Mouse (Mus musculus) embryonic facial prominence, embryonic 14.5 days (tissue): Measurements from ENCODE around the gene Krt1. TPM values are rescaled to one million over a fixed set of nuclear protein-coding genes. Genes with fewer than 3 reads are reported as not detected.

Experiments used
- ATAC-seq: fragments of 200-750 bp; cut with Nextera tagmentation; 2 replicates; pipeline ENCODE4 v1.8.0; 2017; ENCODE audit warnings: low read depth, moderate number of reproducible peaks, moderate TSS enrichment
- DNase-seq: peaks from one replicate; pipeline ENCODE4 v3.0.0-alpha.2; 2015; ENCODE audit warnings: low spot score
- H3K27ac ChIP-seq: fragments of 300-500 bp; sonication (generic); replicated peaks from 2 replicates; pipeline ENCODE4 v1.5.1; 2014; ENCODE audit warnings: low read depth, mild to moderate bottlenecking, low read length, moderate library complexity
- H3K27me3 ChIP-seq: fragments of 300-500 bp; sonication (generic); replicated peaks from 2 replicates; pipeline ENCODE4 v1.6.1; 2014; ENCODE audit warnings: low read length; ENCODE audit not compliant: control insufficient read depth, insufficient read depth
- H3K36me3 ChIP-seq: fragments of 300-500 bp; sonication (generic); 2 replicates; pipeline ENCODE4 v1.6.1; 2014; ENCODE audit warnings: low read length, mixed read lengths; ENCODE audit not compliant: control insufficient read depth, insufficient read depth
- H3K4me1 ChIP-seq: fragments of 300-500 bp; sonication (generic); 2 replicates; pipeline ENCODE4 v1.6.1; 2014; ENCODE audit warnings: antibody characterized with exemption, low read length; ENCODE audit not compliant: control insufficient read depth, insufficient read depth
- H3K4me2 ChIP-seq: fragments of 300-500 bp; sonication (generic); 2 replicates; pipeline ENCODE4 v1.6.1; 2014; ENCODE audit warnings: low read depth, mild to moderate bottlenecking, low read length, moderate library complexity, mixed read lengths
- H3K4me3 ChIP-seq: fragments of 300-500 bp; sonication (generic); 2 replicates; pipeline ENCODE4 v1.5.1; 2014; ENCODE audit warnings: low read depth, mild to moderate bottlenecking, low read length
- H3K9ac ChIP-seq: fragments of 300-500 bp; sonication (generic); 2 replicates; pipeline ENCODE4 v1.6.1; 2014; ENCODE audit warnings: low read depth, mild to moderate bottlenecking, low read length, moderate library complexity, mixed read lengths
- H3K9me3 ChIP-seq: fragments of 300-500 bp; sonication (generic); 2 replicates; pipeline ENCODE4 v1.6.1; 2016; ENCODE audit warnings: low read length; ENCODE audit not compliant: control insufficient read depth
- WGBS: fragments of 180-500 bp; shearing (Covaris S2); extraction: QIAGEN DNeasy Blood & Tissue Kit; methylation state at CpG from one replicate; pipeline ENCODE4 v1.1.7; 2014; 5-methylcytosine and 5-hydroxymethylcytosine counted together
- polyA plus RNA-seq: library from polyadenylated mRNA; unstranded; fragments of >200 nt; fragmentation: Nextera tagmentation; extraction: Ambion mirVana; gene quantifications from 2 replicates; pipeline ENCODE4 v1.2.1, GENCODE M21; 2014

Gene Krt1
- polyA plus RNA-seq, 1 experiment from 2014 or later: 111 TPM

DNA sequence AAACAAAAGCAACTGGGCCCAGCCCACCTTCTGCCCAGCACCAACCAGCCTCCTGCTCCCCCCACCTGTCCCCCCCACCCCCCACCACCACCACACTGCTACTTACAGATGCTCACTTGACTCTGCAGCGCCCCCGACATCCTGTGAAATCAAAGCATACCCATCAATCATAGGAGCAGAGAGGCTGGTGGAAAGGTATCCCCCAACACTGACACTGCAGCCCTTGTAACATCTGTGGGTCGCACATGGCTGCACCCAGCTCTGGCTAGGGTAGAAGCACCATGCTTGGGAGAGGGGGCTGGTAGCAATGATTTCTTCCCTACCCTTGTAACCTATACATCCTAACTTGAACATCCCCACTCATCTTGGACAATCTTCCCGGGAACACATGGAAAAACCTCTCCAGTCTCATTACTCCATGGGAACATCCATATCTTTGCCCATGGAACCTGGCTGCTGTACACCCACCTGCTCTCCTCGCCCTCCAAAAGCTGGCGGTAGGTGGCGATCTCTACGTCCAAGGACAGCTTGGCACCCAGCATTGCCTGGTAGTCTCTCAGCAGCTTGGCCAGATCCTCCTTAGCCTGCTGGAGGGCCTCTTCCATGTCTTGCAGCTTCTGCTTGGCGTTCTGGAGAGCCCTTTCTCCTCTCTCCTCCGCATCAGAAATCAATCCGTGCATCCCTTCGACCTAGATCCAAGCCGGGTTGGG is 10.0 kb upstream of the Krt1 start:
- DNase-seq (no peak), ATAC-seq (no peak)
- H3K4me3 ChIP-seq: peak overlapping the region; percentile 43; the same call in 1 of the 2 replicates
- WGBS: 48% methylated on average over 13 of the region's 13 CpGs
- H3K9ac ChIP-seq: peak overlapping the region; percentile 59; the same call in 1 of the 2 replicates
- H3K9me3 ChIP-seq: no peaks in the 10 kb centered on the region
- peak overlapping the region; percentile 80 for H3K4me2 ChIP-seq
- peaks cover 38% of the 10 kb centered on the region for H3K27me3 ChIP-seq
- 0 out of 2 replicates have a peak, but pooled peaks cover 3% of the 10 kb centered on the region for H3K4me1 ChIP-seq
- no peak overlapping the region for H3K27ac ChIP-seq
- no peaks in the 10 kb centered on the region for H3K36me3 ChIP-seq

DNA sequence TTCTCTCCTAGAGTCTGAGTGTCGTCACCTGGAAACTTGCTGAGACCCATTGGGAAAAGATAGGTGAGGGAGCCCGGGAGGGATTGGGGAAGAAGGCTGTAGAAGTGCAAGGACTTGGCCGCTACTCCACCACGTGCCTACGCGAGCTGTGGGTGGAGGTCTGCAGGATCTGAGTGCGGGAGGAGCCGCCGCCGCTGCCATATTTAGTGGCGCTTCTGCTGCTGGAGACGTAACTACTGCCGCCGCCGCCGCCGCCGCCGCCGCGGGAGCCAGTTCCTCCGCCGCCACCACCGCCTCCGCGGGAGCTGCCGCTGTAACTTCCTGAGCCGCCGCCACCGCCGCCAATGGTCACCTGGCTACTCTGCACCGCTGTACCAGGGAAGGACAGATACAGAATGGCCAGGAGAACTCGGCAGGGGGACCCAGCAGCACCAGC is 9.2 kb upstream of the Krt1 start:
- under 1% methylated on average over 15 of the region's 33 CpGs for WGBS
- 0 out of 2 replicates have a peak, but pooled peaks have one; percentile 11 for ATAC-seq
- peak overlapping the region; percentile 43 for H3K4me3 ChIP-seq
- peak overlapping the region; percentile 80 for H3K4me2 ChIP-seq
- no peaks in the 10 kb centered on the region for H3K36me3 ChIP-seq
- H3K9me3 ChIP-seq: no peaks in the 10 kb centered on the region
- peak; percentile 33 for DNase-seq
- H3K27me3 ChIP-seq: peaks cover 38% of the 10 kb centered on the region
- H3K4me1 ChIP-seq: peaks cover 3% of the 10 kb centered on the region; the same call in 1 of the 2 replicates
- H3K27ac ChIP-seq: 0 out of 2 replicates have a peak overlapping the region, but pooled peaks have one; percentile 36
- H3K9ac ChIP-seq: peak overlapping the region; percentile 59

DNA sequence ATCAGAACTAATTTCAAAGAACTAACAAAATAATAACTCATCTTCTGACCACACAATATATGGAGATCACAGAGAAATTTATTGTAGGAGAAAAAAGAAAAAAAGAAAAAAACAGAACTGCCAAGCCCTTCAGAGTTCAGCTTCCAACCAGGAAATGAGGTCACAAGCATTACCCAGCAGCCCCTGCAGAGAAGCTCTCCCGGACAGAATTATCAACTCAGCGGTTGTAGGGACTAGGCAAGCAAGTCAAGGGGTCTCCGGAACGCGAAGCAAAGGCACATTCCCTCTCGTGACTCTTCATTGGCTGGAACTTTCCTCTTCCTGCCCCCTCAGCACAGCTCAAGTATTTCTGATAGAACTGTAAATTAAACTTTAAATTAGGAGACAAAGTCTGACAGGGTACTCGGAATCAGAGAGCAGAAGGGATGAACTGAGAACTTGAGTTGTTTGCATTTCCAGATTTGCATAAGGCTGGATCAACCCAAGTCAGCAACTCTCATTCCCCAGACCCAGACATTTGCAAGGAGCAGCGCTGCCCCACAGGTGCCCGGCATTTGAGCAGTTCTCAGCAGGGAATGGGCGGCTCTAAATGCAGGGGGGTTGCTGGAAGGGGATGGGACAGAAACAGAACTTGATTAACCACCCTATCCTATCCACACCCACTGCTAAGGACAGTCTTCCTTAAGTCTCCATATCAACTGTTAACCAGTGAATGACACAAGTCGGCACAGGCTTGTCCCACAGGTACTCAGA is 8.3 kb upstream of the Krt1 start:
- no peak overlapping the region for H3K9ac ChIP-seq
- DNase-seq (no peak), ATAC-seq (no peak)
- H3K27me3 ChIP-seq: peaks cover 38% of the 10 kb centered on the region
- no peak overlapping the region for H3K27ac ChIP-seq
- H3K9me3 ChIP-seq: no peaks in the 10 kb centered on the region
- peak overlapping the region; percentile 80 for H3K4me2 ChIP-seq
- H3K4me3 ChIP-seq: no peak overlapping the region
- 11% methylated on average over 11 of the region's 11 CpGs for WGBS
- peaks cover 7% of the 10 kb centered on the region for H3K4me1 ChIP-seq
- no peaks in the 10 kb centered on the region for H3K36me3 ChIP-seq

DNA sequence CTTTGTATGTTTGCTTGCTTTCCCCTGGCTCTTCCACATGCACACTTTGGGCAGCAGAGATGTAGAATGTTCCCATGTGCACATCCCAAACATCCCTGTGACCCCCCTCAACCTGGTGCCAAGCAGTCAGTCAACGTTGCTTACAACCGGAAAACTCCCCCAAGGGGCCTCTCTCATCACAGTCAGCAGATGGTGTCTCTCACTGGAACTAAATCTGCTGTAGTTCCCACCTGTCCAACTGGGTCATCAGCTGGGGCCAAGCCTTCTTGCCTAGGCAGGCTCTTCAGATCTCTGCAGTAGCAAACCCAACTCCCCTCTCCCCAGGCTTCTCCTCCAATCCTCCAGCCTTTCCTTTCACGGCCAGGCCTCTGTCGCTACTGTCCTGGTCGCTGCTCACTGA is 6.1 kb upstream of the Krt1 start:
- Histone ChIP-seq H3K4me3 (no peak overlapping the region), H3K4me2 (no peak overlapping the region), H3K36me3 (no peaks in the 10 kb centered on the region), H3K27ac (no peak overlapping the region), H3K27me3 (peaks cover 46% of the 10 kb centered on the region), H3K9me3 (no peaks in the 10 kb centered on the region), H3K4me1 (peaks cover 13% of the 10 kb centered on the region), H3K9ac (no peak overlapping the region)
- DNase-seq (peak; percentile 34), ATAC-seq (no peak)
- 55% methylated on average over 5 of the region's 5 CpGs for WGBS

DNA sequence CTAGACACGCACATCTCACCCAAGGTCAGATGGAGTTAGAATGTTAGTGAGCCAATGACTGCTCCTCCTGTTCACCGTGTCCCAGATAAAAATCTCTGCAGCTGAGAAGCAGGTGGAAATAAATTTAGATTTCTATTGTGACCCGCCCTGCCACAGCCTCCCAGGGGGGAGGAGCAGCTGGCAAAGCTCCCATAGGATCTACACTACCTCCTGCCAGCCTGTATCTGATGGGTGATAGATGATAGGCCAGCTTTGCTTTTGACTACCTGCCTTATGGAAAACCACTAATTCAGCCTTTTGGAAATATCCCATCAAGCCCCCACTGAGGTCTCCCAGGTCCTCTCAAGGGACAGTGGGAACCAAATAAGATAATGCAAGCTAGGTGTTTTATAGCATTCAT is 5.1 kb upstream of the Krt1 start:
- Histone ChIP-seq H3K27ac (no peak overlapping the region), H3K27me3 (peaks cover 38% of the 10 kb centered on the region), H3K36me3 (no peaks in the 10 kb centered on the region), H3K9ac (no peak overlapping the region), H3K4me2 (no peak overlapping the region), H3K4me3 (no peak overlapping the region), H3K4me1 (peaks cover 13% of the 10 kb centered on the region), H3K9me3 (no peaks in the 10 kb centered on the region)
- WGBS: 63% methylated on average over 3 of the region's 3 CpGs
- ATAC-seq (no peak), DNase-seq (peak; percentile 19)

DNA sequence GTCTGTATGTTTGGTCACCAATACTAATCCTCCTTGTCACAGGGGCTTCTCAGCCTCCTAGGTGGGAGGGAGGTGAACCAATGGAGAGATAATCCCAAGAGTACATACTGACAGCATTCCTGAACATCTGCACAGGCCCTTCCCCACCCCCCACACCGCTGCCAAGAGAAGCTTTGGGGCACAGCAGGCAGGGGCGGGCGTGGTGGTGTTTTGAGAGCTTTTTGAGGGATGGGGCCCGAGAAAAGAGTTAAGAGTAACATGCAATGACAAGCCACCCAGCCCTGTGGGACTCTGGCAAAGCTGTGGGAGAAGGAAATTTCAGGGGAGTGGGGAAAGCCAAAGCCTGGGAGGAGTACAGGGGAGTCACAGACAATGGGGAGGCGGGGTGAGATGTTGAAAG is 3.7 kb upstream of the Krt1 start:
- DNase-seq (peak; percentile 82), ATAC-seq (peak; percentile 77)
- peaks cover 25% of the 10 kb centered on the region for H3K27me3 ChIP-seq
- no peak overlapping the region for H3K4me2 ChIP-seq
- H3K4me1 ChIP-seq: peaks cover 13% of the 10 kb centered on the region
- WGBS: 17% methylated on average over 5 of the region's 5 CpGs
- H3K4me3 ChIP-seq: no peak overlapping the region
- no peaks in the 10 kb centered on the region for H3K36me3 ChIP-seq
- no peak overlapping the region for H3K27ac ChIP-seq
- H3K9ac ChIP-seq: no peak overlapping the region
- H3K9me3 ChIP-seq: no peaks in the 10 kb centered on the region

DNA sequence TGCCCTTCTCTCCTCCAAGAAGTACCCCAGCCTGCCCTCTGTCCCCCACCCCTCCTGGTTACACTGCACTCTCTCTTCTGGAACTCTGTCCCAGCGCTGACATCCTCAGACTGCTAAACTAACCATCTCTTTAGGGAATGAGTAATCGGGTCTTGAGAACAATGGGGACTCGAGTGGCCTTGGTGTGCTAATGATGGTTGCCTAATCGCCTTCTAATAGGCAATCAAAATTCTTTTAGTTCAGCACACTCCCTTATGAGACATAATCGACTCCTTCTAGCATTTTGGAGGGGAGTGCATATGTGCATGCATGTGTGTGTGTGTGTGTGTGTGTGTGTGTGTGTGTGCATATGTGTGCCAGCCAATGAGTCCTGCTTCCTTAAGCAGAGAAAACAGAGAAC is 2.0 kb upstream of the Krt1 start:
- H3K4me2 ChIP-seq: no peak overlapping the region

DNA sequence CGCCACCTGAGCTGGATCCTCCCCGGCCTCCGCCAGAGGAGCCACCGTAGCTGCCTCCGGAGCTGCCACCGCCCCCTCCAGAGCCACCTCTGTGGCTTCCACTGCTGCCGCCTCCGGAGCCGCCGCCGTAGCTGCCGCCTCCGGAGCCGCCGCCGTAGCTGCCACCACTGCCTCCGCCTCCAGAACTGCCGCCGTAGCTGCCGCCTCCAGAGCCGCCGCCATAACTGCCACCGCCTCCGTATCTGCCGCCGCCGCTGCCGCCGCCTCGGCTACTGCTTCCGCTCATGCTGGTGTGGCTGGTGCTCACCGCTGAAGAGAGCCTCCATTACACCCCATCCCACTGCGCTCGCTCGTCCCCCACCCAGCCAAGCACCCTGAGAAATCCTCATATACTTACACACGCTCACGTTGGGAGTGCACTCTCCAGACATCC is 4.6 kb downstream of the Krt1 start:
- H3K9ac ChIP-seq: peak overlapping the region; percentile 70
- H3K27me3 ChIP-seq: peaks cover 15% of the 10 kb centered on the region; the same call in 1 of the 2 replicates
- peak overlapping the region; percentile 90 for H3K4me2 ChIP-seq
- 0% methylated on average over 10 of the region's 37 CpGs for WGBS
- DNase-seq (peak; percentile 36), ATAC-seq (peak; percentile 81)
- no peaks in the 10 kb centered on the region for H3K9me3 ChIP-seq
- H3K27ac ChIP-seq: peak overlapping the region; percentile 46; the same call in 1 of the 2 replicates
- H3K4me1 ChIP-seq: no peaks in the 10 kb centered on the region
- H3K36me3 ChIP-seq: no peaks in the 10 kb centered on the region
- peak overlapping the region; percentile 55 for H3K4me3 ChIP-seq

More for the DNA sequence above, 2.0 kb upstream of the Krt1 start:
- Histone ChIP-seq H3K27ac (no peak overlapping the region), H3K36me3 (no peaks in the 10 kb centered on the region), H3K27me3 (peaks cover 12% of the 10 kb centered on the region), H3K4me1 (peaks cover 10% of the 10 kb centered on the region), H3K4me3 (no peak overlapping the region), H3K9ac (no peak overlapping the region), H3K9me3 (no peaks in the 10 kb centered on the region)
- DNase-seq: no peak
- 28% methylated on average over 5 of the region's 5 CpGs for WGBS
- ATAC-seq: no peak
